Mouse (Mus musculus) CH12.LX (cell line): ENCODE measurements around the gene Kcnk3. TPM values are rescaled to one million over a fixed set of nuclear protein-coding genes. Genes with fewer than 3 reads are reported as not detected.

ENCODE experiments used
- DNase-seq: peaks from one replicate; pipeline ENCODE4 v3.0.0-alpha.2; 2013; ENCODE audit errors: extremely low read depth
- H3K27ac ChIP-seq: 2 replicates; pipeline ENCODE4 v1.5.1; 2012; ENCODE audit warnings: low read depth, mild to moderate bottlenecking, control low read depth, moderate library complexity; ENCODE audit not compliant: insufficient read depth
- H3K27me3 ChIP-seq: replicated peaks from 2 replicates; pipeline ENCODE3; 2012; ENCODE audit warnings: inconsistent platforms
- H3K36me3 ChIP-seq, 2 experiments: replicated peaks in 1 of 2; 2 replicates each; pipeline versions ENCODE3 to v1.6.1; 2012; ENCODE audit warnings: inconsistent platforms in 1 of 2, low read length in 1 of 2, mild to moderate bottlenecking in 1 of 2, mixed read lengths in 1 of 2, moderate library complexity in 1 of 2; ENCODE audit not compliant: control insufficient read depth in 1 of 2, insufficient read depth in 1 of 2
- H3K4me1 ChIP-seq, 2 experiments: 2 replicates each; pipeline ENCODE4 v1.6.1; 2012; ENCODE audit warnings: inconsistent platforms in 1 of 2, moderate library complexity in 1 of 2; ENCODE audit not compliant: insufficient read depth in 2 of 2, control insufficient read depth in 1 of 2
- H3K4me2 ChIP-seq: 2 replicates; pipeline ENCODE4 v1.6.1; 2012; ENCODE audit warnings: low read depth, mild to moderate bottlenecking, control low read depth; ENCODE audit not compliant: poor library complexity, insufficient read depth, severe bottlenecking
- H3K4me3 ChIP-seq, 3 experiments: fragments of 150-350 bp in 1 of 3; sonication (generic) in 1 of 3; replicated peaks in 1 of 3; 2 replicates each; pipeline versions ENCODE3 to v1.5.1; 2011 to 2012; ENCODE audit warnings: low read depth in 2 of 3, low read length in 2 of 3, mild to moderate bottlenecking in 2 of 3, moderate library complexity in 2 of 3, control low read depth in 1 of 3, improper control_type of control experiment in 1 of 3, inconsistent platforms in 1 of 3, mixed read lengths in 1 of 3; ENCODE audit not compliant: poor library complexity in 1 of 3
- H3K79me2 ChIP-seq: replicated peaks from 2 replicates; pipeline ENCODE4 v1.6.1; 2012; ENCODE audit warnings: mild to moderate bottlenecking, moderate library complexity; ENCODE audit not compliant: control insufficient read depth, poor library complexity, insufficient read depth, severe bottlenecking; ENCODE audit errors: extremely low read depth
- H3K9ac ChIP-seq: 2 replicates; pipeline ENCODE4 v1.6.1; 2012; ENCODE audit warnings: low read depth, mild to moderate bottlenecking, control low read depth, moderate library complexity; ENCODE audit not compliant: insufficient read depth
- H3K9me3 ChIP-seq: replicated peaks from 2 replicates; pipeline ENCODE3; 2012; ENCODE audit warnings: low read length, inconsistent platforms, mixed read lengths
- ELF1 ChIP-seq: IDR thresholded peaks from 2 replicates; pipeline ENCODE4 v1.6.1; 2014; ENCODE audit warnings: low read depth, mild to moderate bottlenecking, inconsistent platforms, low read length, improper control_type of control experiment
- EP300 ChIP-seq: IDR thresholded peaks from 2 replicates; pipeline ENCODE4 v1.6.1; 2011; ENCODE audit warnings: low read length, improper control_type of control experiment
- ETS1 ChIP-seq: conservative IDR thresholded peaks from 2 replicates; pipeline ENCODE4 v1.6.1; 2012; ENCODE audit warnings: low read depth, mild to moderate bottlenecking, inconsistent platforms, low read length, improper control_type of control experiment, moderate library complexity
- IRF4 ChIP-seq: IDR thresholded peaks from 2 replicates; pipeline ENCODE4 v1.6.1; 2014; ENCODE audit warnings: low read depth, mild to moderate bottlenecking, inconsistent platforms, low read length, improper control_type of control experiment
- JUN ChIP-seq: IDR thresholded peaks from 2 replicates; pipeline ENCODE4 v1.6.1; 2011; ENCODE audit warnings: low read depth, mild to moderate bottlenecking, low read length, improper control_type of control experiment, moderate library complexity; ENCODE audit not compliant: insufficient read depth
- MAX ChIP-seq: IDR thresholded peaks from 2 replicates; pipeline ENCODE4 v1.6.1; 2011; ENCODE audit warnings: low read length, improper control_type of control experiment
- MAZ ChIP-seq: IDR thresholded peaks from 2 replicates; pipeline ENCODE4 v1.6.1; 2012; ENCODE audit warnings: low read depth, mild to moderate bottlenecking, inconsistent platforms, low read length, improper control_type of control experiment, moderate library complexity
- MEF2A ChIP-seq: IDR thresholded peaks from 2 replicates; pipeline ENCODE4 v1.6.1; 2014; ENCODE audit warnings: low read depth, mild to moderate bottlenecking, inconsistent platforms, low read length, improper control_type of control experiment, borderline replicate concordance
- MXI1 ChIP-seq: IDR thresholded peaks from 2 replicates; pipeline ENCODE4 v1.6.1; 2011; ENCODE audit warnings: mild to moderate bottlenecking, low read depth, low read length, improper control_type of control experiment
- MYC ChIP-seq: IDR thresholded peaks from 2 replicates; pipeline ENCODE4 v1.6.1; 2011; ENCODE audit warnings: low read depth, mild to moderate bottlenecking, improper control_type of control experiment, low read length
- NELFE ChIP-seq: IDR thresholded peaks from 2 replicates; pipeline ENCODE4 v1.6.1; 2011; ENCODE audit warnings: low read depth, low read length, improper control_type of control experiment
- NRF1 ChIP-seq: IDR thresholded peaks from 2 replicates; pipeline ENCODE4 v1.6.1; 2014; ENCODE audit warnings: low read depth, mild to moderate bottlenecking, inconsistent platforms, low read length, improper control_type of control experiment, moderate library complexity
- POLR2AphosphoS2 ChIP-seq: IDR thresholded peaks from 2 replicates; pipeline ENCODE4 v1.6.1; 2011; ENCODE audit warnings: low read depth, low read length, improper control_type of control experiment
- RAD21 ChIP-seq: IDR thresholded peaks from 2 replicates; pipeline ENCODE4 v1.6.1; 2011; ENCODE audit warnings: low read depth, mild to moderate bottlenecking, low read length, improper control_type of control experiment, moderate library complexity
- SMC3 ChIP-seq: IDR thresholded peaks from 2 replicates; pipeline ENCODE4 v1.6.1; 2011; ENCODE audit warnings: low read depth, low read length, improper control_type of control experiment
- TBP ChIP-seq: conservative IDR thresholded peaks from 2 replicates; pipeline ENCODE4 v1.6.1; 2011; ENCODE audit warnings: low read depth, low read length, improper control_type of control experiment
- UBTF ChIP-seq: IDR thresholded peaks from 2 replicates; pipeline ENCODE4 v1.6.1; 2012; ENCODE audit warnings: low read depth, mild to moderate bottlenecking, inconsistent platforms, low read length, improper control_type of control experiment, moderate library complexity
- USF1 ChIP-seq: IDR thresholded peaks from 2 replicates; pipeline ENCODE4 v1.6.1; 2014; ENCODE audit warnings: low read depth, mild to moderate bottlenecking, inconsistent platforms, low read length, improper control_type of control experiment
- ZC3H11A ChIP-seq: IDR thresholded peaks from 2 replicates; pipeline ENCODE4 v1.6.1; 2012; ENCODE audit warnings: low read depth, mild to moderate bottlenecking, inconsistent platforms, low read length, improper control_type of control experiment
- ZKSCAN1 ChIP-seq: IDR thresholded peaks from 2 replicates; pipeline ENCODE4 v1.6.1; 2012; ENCODE audit warnings: low read depth, inconsistent platforms, low read length, improper control_type of control experiment, borderline replicate concordance
- ZMIZ1 ChIP-seq: IDR thresholded peaks from 2 replicates; pipeline ENCODE4 v1.6.1; 2012; ENCODE audit warnings: low read depth, mild to moderate bottlenecking, inconsistent platforms, low read length, improper control_type of control experiment
- dilution Hi-C: fragments of 300-500 bp; cut with MboI; formaldehyde crosslinking; loops from 2 replicates; pipeline ENCODE4 v1.14.3; 2020; ENCODE audit warnings: low sequenced_read_pairs; ENCODE audit not compliant: extremely low pct_unique_long_range_greater_than_20kb, extremely low pct_ligation_motif_present
- in situ Hi-C: fragments of 300-500 bp; cut with MboI; formaldehyde crosslinking; loops from 3 replicates; pipeline ENCODE4 v1.14.3; 2019; ENCODE audit warnings: low sequenced_read_pairs, low pct_ligation_motif_present, low pct_unique_long_range_greater_than_20kb, mixed read lengths
- polyA plus RNA-seq: library from polyadenylated mRNA; unstranded; fragments of >175 nt; gene quantifications from 2 replicates; pipeline ENCODE4 v1.2.1, GENCODE M21; 2012; ENCODE audit warnings: low read depth; ENCODE audit not compliant: insufficient read length
- total RNA-seq, 2 experiments: library from RNA; depleted of rRNA; stranded (reverse); fragments of 300-350 nt in 1 of 2; fragments of >200 nt in 1 of 2; gene quantifications; 2 replicates each; pipeline ENCODE4 v1.2.3; 2012 to 2014

Gene Kcnk3
- total and polyA plus RNA-seq, 3 experiments: not detected

DNA sequence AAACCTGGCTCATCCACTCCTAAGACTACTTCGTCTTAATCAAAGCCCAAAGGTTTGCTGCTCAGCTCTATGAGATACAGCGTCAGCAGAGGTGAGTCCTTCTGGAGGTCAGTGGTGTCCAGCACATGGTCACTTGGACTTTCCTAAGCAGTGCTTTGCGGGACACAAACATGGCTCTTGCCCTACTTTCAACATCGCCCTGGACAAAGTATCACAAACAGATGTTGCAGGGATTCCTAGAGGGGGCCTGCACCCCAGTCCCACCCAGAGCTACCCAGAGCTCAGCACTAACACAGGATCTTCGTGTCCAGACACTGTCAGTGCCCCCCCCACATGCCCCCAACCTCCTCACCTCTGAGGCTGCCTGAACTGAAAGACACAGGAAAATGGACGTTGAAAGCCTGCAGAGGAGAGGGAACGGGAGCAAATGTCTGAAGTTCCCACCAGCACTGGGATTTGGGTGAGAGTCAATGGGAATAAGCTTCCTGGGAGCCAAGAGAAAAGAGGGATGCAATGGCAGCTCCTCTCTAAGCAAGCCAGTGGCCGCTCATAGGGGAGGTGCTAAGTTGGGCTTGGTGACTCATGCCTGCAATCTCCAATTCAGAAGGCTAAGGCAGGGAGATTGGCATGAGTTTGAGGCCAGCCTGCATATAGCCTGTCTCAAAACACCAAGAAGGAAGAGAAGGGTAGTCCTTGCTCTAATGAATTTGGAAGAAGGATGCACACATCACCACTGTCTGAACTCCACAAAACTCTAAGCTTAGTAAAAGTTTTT lies 38.5 kb downstream of the Kcnk3 start:
- Histone ChIP-seq H3K27ac (no peak overlapping the region), H3K9ac (no peak overlapping the region), H3K4me3 (no peak overlapping the region), H3K36me3 (no peaks in the 10 kb centered on the region), H3K9me3 (peaks cover 6% of the 10 kb centered on the region), H3K4me1 (peaks cover 6 to 30% of the 10 kb centered on the region in 2 experiments; a peak in 3 of 4 replicates), H3K27me3 (peaks cover 2% of the 10 kb centered on the region), H3K79me2 (no peaks in the 10 kb centered on the region), H3K4me2 (no peak overlapping the region)
- dilution Hi-C loops: loop anchor here (25.0 kb wide), 1 partner anchor 89 kb away; the partner anchor contains the start of gene Cib4
- TF ChIP-seq TBP (no peak), POLR2AphosphoS2 (no peak), ELF1 (no peak), UBTF (no peak), ZC3H11A (no peak), NRF1 (no peak)
- in situ Hi-C loops: no loop called here
- no peak for DNase-seq

DNA sequence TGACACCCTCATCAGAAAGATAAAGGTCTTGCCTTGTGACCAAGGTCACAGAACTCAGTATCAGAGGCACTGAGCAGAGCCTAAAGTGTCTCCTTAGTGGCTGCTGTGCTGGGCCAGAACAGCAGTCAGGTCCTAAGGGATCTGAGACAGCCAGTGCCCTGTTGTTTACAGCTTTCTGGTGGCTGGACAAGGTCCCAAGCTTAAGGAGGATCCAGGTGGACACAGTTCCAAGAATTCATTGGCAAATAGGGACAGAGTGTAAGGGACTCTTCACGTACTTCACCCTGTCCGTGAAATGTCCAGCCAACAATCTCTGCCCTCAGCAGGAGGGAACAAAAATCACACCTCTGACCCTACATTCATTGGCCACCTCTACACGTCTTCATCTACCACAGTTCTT lies 40.5 kb downstream of the Kcnk3 start:
- Histone ChIP-seq H3K9ac (no peak overlapping the region), H3K9me3 (no peaks in the 10 kb centered on the region), H3K36me3 (no peaks in the 10 kb centered on the region), H3K79me2 (no peaks in the 10 kb centered on the region), H3K4me3 (no peak overlapping the region), H3K4me1 (peaks cover 6 to 22% of the 10 kb centered on the region in 2 experiments; a peak in 3 of 4 replicates), H3K4me2 (no peak overlapping the region), H3K27me3 (peaks cover 2% of the 10 kb centered on the region), H3K27ac (no peak overlapping the region)
- in situ Hi-C loops: no loop called here
- DNase-seq: no peak
- TF ChIP-seq MYC (no peak), SMC3 (no peak), ZMIZ1 (no peak), MAZ (no peak), TBP (no peak), MXI1 (no peak), USF1 (no peak), JUN (no peak), RAD21 (no peak), IRF4 (no peak), ETS1 (no peak), NELFE (no peak), ZKSCAN1 (no peak), EP300 (no peak), MAX (no peak), MEF2A (no peak), ELF1 (no peak), UBTF (no peak)
- dilution Hi-C loops: loop anchor here (25.0 kb wide), 1 partner anchor 91 kb away; the partner anchor contains the start of gene Cib4
